Mouse (Mus musculus) spleen, adult 2 months (tissue): ENCODE measurements around the gene Il1rap.

Source experiments
- CTCF ChIP-seq: fragments of 200-500 bp; IDR thresholded peaks from 2 replicates; pipeline ENCODE4 v1.5.1; 2011; ENCODE audit warnings: mild to moderate bottlenecking, inconsistent platforms; ENCODE audit not compliant: insufficient read depth, insufficient read length, insufficient replicate concordance; ENCODE audit errors: extremely low read depth
- POLR2A ChIP-seq: fragments of 200-500 bp; IDR thresholded peaks from 2 replicates; pipeline ENCODE4 v1.6.1; 2011; ENCODE audit warnings: low read depth, low read length, inconsistent platforms

DNA sequence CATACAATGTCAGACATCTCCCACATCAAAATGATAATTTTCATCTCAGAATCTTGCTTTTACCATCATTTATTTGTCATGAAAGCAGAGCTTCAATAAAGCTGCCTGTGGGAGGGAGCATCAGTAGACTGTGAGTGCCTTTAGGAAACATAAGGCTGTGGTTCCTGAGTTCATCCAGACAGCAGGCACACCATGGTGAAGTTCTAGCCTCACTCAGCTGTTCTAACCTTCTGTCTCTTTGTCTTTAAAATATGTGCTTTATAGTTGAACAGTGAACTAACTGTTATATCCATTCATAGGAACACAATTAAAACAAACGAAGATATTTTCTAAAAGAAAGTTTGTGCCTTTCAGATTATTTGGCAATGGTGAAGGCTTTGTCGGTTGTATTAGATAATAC, 84.9 kb downstream of the Il1rap start:
- TF ChIP-seq CTCF = no peak
- no peak for TF ChIP-seq POLR2A
